Mouse (Mus musculus) ovary, adult 2 months (tissue): Measurements from ENCODE around the gene Olfr959. TPM values are rescaled to one million over a fixed set of nuclear protein-coding genes. Genes with fewer than 3 reads are reported as not detected.

ENCODE experiments used
- polyA plus RNA-seq: library from polyadenylated mRNA; depleted of rRNA; stranded (reverse); fragments of >200 nt; gene quantifications from 2 replicates; pipeline ENCODE4 v1.2.3, GENCODE M21; 2012; rRNA removed

Olfr959 gene
- polyA plus RNA-seq, result not detected in 2 replicates

GRCm38 (mm10) chr9:39575469-39575868 lies at the start of gene Olfr959:
Olfr959 (minus strand) TSS chr9:39575569.

DNA sequence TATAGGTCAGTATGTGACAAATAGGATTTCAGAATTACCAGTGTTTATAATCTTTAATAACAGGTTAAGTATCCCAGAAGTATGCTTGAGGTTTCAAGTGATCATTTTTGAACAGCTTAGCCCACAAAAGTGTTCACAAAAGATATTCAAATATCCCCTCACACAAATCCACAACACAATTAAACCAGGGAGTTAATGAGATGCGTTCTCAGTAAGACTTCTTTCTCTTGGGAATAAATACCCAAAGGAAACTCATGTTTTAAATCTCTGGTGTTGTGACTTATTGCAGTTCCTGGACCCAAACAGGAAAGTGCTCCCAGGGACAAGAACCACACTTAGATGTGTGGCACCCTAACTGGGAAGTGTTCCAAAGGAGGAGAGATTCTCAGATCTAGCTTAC lies 45.7 kb upstream of the Olfr959 start, which contains the start of gene Olfr960:
TSS of gene Olfr960 (plus strand) at position 301 of the 400 bp plus-strand sequence.

GRCm38 (mm10) chr9:39610355-39610754 lies 35.0 kb upstream of the Olfr959 start, which contains the start of gene Olfr148:
Olfr148 (plus strand) TSS chr9:39610655.

DNA sequence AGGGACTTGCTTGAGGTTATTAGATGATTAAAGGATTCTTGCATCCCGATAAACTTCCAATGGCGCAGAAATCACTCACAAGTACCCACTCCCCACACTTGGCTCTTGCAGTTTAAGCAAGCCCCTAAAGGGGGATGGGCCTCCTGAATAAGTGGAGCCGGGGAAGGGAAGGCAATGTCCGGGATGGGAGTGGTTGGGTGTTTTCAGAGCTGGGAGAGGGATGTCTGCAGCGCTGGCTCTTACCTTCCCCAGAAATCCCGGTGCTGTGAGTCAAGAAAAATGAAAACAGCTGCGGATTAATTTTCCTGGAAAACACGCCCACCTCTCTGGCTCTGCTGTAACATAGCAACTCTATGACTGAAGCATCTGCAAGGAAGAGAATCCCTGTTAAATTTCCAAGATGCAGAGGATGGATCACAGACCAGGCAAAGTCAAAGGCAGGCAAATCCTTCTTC lies 28.7 kb upstream of the Olfr959 start, which contains the start of gene AW551984:
TSS of gene AW551984 (minus strand) at position 405 of the 455 bp plus-strand sequence.

DNA sequence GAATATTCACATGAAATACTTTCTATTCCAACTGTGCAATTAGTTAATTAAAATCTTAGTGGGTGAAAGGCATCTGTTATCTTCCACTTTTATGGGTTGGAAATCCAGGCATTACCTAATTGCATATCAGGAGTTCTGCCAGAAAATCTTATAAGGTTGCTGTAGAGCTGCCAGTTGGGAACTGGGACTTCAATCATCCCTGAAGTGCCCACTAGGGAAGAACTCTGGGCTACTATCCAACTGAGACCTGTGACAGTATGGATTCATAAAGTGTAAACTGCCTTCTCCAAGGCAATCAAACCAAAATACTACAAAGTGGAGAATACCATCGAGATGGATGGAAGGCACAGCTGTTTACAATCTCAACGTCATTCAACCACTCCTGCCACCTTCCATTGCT lies 21.4 kb downstream of the Olfr959 start, which contains the start of gene Olfr958:
TSS of gene Olfr958 (minus strand) at position 109 of the 400 bp plus-strand sequence.

Other genes with a start within 250 kb of the Olfr959 start
- not detected in 2 replicates for gene Olfr948, start 249.5 kb downstream of the Olfr959 start, polyA plus RNA-seq
- not detected in 2 replicates for gene Olfr951, start 188.2 kb downstream of the Olfr959 start, polyA plus RNA-seq
- gene Olfr952, start 148.4 kb downstream of the Olfr959 start, polyA plus RNA-seq, result not detected in 2 replicates
- gene Olfr954, start 118.9 kb downstream of the Olfr959 start, polyA plus RNA-seq, result not detected in 2 replicates
- gene Olfr955, start 103.6 kb downstream of the Olfr959 start, polyA plus RNA-seq, result not detected in 2 replicates
- not detected in 2 replicates for gene Olfr44, start 81.6 kb downstream of the Olfr959 start, polyA plus RNA-seq
- not detected in 2 replicates for gene Olfr957, start 59.8 kb downstream of the Olfr959 start, polyA plus RNA-seq
- gene Olfr958, start 21.5 kb downstream of the Olfr959 start, polyA plus RNA-seq, result not detected in 2 replicates
- gene AW551984, start 28.8 kb upstream of the Olfr959 start, polyA plus RNA-seq, result 2.6 and 7.9 TPM in 2 replicates
- not detected in 2 replicates for gene Olfr148, start 35.1 kb upstream of the Olfr959 start, polyA plus RNA-seq
- gene Olfr960, start 45.8 kb upstream of the Olfr959 start, polyA plus RNA-seq, result not detected in 2 replicates
- not detected in 2 replicates for gene Olfr961, start 69.5 kb upstream of the Olfr959 start, polyA plus RNA-seq
- gene Olfr963, start 91.6 kb upstream of the Olfr959 start, polyA plus RNA-seq, result not detected in 2 replicates
- gene Olfr149, start 131.5 kb upstream of the Olfr959 start, polyA plus RNA-seq, result not detected in 2 replicates
- not detected in 2 replicates for gene Olfr965, start 135.8 kb upstream of the Olfr959 start, polyA plus RNA-seq
- not detected in 2 replicates for gene Olfr150, start 155.4 kb upstream of the Olfr959 start, polyA plus RNA-seq
- gene Olfr967, start 170.7 kb upstream of the Olfr959 start, polyA plus RNA-seq, result not detected in 2 replicates
- gene Olfr968, start 207.7 kb upstream of the Olfr959 start, polyA plus RNA-seq, result not detected in 2 replicates
- not detected in 2 replicates for gene Olfr969, start 215.4 kb upstream of the Olfr959 start, polyA plus RNA-seq
- not detected in 2 replicates for gene Olfr970, start 233.3 kb upstream of the Olfr959 start, polyA plus RNA-seq